Mouse (Mus musculus) cerebellum, postnatal 36 days (tissue): ENCODE measurements around the gene Vac14.
A peak's percentile ranks its signal among the peaks of the same experiment; 100 is the strongest.

Experiments used
- DNase-seq, 2 experiments: peaks; one replicate each; pipeline ENCODE4 v3.0.0; 2021 to 2022; ENCODE audit warnings: mixed read lengths in 2 of 2

Vac14 gene

DNA sequence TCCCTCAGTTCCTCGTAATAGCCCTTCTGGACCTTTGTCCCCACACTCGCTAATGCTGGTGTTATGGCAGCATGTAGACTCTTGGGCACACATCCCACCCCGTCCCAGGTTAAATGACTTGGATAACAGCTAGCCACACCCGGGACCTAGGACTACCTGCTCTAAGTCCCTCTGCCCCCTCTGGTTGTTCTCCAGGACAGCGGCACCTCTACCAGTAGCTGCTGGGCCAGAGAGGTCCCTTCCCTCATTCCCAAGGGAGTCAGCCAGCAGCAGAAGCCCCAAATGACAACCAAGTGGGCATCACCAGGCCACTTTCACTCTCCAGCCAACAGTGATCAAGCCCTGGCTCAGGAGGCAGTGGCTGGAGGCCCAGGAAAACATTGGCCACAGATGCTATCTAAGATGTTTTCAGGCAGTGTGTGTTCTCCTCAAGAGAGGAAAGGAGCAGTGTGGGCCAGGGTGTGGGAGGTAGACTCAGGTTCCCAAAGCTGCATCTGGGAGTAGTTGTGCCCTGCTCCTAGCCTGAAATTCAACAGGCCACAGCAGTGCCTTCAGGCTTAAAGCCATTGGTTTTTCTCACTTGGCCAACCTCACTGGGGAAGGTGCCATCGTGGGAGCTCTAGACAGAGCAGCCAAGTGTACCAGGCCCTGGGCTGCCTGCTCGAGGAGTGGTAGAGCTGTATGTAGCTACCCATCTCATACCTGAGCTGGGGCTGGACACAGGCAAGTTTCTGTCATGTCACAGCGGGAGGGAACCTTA, 100.0 kb downstream of the Vac14 start:
- DNase-seq = no peak

DNA sequence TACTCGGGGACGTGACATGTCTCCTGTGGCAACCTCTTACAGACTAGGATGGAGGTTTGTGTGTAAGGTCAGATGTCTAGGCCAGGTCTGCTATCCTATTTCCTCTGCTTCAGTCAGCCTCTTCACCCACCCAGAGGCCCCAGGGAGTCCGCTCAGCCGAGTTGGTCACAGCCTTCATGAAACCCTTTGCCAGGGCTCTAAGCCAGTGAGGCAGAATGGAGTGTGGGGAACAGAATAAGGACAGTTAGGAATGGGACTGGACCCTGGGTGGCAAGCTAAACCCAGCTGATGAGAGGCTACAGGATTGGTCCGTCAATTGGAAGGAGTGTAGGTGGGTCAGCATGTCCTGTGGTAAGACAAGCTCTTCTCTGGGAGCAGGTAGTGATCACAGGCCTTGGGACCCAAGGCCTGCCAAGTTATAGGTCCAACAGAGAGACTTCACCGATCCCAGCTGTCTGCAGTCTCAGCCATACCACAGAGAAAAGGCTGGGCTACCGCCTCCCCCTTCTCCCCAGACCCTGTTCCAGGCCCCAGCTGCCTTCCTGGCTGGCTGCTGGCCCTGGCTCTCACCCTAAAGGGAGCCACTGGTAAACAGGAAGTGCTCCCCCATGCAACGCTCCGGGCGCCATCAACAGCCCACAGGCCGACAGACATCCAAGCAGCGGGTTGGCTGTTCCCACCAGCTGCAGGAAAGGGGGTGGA, 100.7 kb downstream of the Vac14 start:
- DNase-seq = no peak

DNA sequence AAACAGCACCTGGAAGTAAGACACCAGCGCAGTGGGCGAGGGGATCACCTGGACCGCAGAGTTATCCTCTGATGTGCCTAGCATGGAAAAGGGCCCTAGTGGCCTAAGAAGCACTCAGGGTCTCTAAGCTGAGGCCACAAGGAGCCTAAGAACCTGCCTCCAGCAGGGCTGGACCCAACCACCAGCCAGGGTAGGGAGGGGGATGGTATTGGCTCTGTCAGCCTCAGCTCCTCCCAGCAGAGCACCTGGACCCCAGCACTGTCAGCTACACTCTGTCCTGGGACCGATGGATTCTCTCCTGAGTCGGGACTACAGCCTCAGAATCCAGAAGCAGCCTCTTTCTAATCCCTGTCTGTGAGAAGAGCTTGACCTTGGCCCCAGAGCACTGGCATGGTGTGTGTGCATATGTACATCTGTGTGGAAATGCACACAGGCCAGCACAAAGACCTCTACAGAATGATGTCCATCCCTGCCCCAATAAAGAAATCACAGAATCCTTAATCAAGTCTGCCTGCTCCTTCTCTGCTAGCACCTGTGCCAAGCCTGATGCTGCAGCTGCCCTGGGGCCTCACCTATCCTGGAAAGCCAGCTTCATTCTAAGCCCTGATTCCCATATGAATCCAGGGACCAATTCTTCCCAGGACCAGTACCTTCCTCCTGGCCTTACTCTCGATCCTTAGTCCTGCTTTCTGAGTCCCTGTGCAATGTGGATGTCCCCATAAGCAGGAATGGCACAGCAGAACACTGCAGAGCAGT, 101.7 kb downstream of the Vac14 start:
- DNase-seq = no peak

DNA sequence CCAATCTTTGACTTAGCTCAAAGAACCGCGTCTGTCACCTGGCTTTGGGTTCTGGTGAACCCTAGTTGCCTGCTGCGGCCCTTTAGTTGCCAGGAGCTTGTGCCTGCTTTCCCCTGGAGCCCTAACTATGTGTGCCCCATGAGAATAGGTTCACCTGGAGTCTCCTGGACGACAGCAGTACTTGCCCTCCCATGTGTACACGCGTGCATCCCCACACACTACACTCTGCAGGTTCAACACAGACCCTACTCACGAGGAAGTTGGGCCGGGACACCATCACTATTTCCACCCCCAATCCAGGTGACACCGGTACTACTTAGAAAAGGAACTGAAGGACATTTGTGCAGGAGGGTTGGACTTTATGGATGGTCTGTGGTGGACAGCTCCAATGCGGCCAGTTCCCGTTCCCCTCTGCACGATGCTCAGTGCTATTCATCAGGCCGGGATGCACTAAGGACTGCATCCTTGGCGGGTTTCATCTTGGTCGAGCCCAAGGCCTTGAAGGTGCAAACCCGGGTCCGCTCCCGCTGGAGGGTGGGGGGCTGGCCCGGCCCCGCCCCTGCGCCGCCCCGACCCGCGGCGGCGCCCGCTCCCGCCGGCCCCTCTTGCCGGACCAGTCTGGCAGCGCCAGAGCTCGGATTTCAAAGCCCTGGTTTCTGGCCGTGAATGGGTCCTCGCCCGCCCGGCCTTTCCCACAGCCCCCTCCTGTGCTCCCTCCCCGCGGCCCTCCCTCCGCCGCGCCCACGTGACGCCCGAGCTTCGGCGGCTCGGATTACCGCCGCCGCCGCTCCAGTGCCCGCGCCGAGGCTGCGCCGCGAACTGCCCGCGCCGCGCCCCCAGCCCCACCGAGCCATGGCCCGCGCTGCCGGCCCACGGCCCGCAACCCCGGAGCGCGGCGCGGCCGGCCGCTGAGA, 102.6 kb downstream of the Vac14 start, which contains the start of gene Mtss1l:
TSS of gene Mtss1l (plus strand) at position 792 of the 914 bp plus-strand sequence.
- peak; percentile 80 to 85 for DNase-seq

DNA sequence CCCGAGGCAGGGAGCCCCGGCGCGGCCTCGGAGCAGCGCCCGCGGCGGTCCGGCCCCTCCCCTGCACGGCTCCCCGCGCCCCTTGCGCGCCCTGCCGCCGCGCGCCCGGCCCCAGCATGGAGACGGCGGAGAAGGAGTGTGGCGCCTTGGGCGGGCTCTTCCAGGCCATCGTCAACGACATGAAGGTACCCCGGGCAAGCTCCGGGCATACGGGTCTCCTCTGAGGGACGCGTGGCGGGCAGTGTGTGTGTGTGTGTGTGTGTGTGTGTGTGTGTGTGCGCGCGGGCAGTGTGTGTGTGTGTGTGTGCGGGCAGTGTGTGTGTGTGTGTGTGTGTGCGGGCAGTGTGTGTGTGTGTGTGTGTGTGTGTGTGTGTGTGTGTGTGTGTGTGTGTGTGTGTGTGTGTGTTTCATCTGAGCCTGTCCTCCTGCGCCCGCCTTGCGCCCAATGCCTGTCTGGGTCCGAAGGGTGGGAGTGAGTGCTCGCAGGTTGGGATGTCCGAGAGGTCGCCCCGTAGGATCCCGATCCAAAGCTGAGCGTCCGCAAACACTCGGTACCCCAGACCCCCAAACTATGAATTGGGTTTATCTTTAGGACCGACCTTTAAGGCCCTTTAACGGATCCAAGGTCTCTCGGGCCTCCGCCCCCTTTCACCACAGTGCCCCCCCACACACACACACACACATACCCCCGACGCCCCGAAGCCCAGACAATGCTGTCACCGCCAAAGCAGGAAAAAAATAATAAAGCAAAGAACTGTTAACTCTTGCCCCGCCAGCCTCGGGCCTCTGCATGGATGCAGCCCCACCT, 103.4 kb downstream of the Vac14 start:
- DNase-seq = peak; percentile 59 to 64

DNA sequence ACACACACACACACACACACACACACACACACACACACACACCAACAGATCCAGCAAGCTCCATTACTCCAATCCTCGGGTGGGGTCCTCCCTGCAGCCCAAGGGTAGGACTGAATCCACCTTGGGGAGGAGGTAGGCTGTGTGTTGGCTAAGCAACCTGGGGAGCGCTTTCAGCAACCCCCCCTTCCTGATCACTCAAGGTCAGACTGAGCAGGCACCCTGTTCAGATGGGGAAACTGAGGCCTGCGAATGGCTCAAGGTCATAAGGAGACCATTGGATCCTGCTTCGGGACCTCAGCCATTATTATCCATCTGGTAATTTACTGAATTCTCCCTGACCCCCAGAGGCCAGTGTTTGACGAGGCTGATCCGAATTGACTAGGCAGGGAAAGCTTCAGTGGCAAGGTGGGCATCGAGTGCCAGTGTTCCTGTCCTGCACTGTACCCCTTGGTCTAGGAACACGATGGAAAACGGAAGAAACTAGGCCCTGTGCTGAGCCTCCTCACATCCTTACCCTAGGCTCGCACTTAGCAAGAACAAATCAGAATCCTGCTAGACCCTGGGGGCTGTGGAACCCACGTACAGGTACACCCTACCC, 104.1 kb downstream of the Vac14 start:
- no peak for DNase-seq

DNA sequence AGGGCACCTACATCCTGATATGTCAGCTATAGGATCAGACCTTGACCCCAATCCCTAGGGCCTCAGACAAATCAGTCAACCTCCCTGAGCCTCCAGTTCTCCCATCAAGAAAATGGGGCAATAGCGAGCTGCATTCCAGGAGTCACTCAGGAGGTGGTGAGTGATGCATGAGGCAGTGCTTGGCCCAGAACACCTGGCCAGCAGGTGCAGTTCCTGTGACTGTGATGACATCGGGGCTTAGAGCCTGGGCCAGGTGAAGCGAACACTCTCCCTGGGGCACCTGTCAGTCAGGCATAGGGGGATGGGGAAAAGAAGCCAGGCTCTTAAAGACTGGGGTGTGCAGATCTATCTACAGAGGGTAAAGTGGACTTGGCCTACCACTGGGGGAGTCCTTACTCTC, 106.1 kb downstream of the Vac14 start:
- peak in 1 of 2 experiments; percentile 13 for DNase-seq

DNA sequence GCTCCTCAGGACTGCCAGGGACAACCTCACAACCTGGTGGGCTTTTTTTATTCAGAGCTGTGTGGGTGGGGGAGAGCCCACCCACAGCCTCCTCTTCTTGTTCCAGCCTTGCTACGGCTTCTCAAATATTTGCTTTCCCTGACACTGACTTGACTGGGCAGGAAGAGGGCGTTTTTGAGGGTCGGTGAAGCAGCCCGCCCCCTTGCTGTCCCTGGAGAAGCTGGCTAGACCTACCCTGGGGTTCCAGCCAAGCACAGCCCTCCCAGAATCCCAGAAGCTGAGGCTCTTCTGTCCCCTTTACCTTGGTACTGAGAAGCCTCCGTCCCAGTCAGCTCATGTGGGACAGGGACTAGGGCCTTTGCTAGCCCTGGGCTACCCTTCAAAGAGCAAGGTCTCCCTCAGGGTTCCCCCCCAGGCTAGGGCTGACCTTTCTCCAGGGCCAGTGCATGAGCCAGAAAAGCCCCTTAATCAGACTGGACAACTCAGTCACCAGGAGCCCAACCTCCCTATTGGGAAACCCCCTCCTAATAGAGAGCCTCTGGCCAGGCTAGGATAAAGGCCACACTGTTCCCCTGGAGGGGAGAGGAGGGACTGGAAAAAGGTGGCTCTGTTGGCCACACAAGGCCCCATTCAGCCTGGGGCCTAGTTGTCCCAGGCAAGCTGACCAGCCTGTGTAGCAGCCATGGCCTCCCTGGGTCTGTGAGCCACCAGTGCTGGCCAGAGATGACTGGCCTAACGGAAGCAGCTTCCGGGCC, 106.9 kb downstream of the Vac14 start:
- peak in 1 of 2 experiments; percentile 36 for DNase-seq

DNA sequence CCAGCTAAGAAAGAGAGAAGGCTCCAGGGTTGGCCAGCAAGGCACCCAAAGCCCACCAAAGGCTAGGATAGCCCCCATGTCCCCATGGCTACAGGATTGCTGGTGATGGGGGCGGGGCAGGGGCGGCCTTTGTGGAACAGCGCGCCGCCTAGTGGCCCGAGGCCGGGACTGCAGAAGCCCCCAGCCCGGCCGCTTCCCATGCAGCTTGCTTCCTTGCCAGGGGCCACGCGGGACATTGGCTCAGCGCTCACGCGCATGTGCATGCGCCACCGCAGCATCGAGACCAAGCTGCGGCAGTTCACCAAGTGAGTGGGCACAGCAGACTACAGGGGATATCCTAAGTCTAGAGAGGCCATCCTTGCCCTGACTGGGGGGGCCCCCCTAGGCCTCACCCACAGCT, 108.5 kb downstream of the Vac14 start:
- DNase-seq = peak; percentile 69 to 73

DNA sequence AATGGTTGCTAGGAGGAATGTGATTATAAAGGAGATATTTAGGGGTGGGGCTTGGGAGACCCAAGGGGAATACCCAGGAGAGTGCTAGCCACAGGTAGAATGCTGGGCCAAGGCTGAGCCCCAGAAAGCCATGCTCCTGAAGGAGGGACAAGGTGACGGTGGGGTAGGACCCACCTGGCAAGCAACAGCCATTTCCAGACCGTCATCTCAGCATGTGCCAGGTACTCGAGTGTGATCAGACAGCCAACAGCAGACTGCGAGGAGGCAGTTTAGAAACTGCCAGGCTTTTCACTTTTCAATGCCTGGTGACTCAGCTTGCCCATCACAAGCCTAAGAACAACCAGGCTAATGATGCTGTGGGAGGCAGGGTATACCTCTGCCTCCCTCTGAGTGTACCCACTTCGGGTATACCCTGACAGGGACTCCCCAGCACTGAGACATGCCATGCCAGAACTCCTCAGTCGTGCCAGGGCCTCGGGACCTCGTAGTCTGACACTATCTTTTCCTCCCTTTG, 113.0 kb downstream of the Vac14 start:
- DNase-seq = peak in 1 of 2 experiments; percentile 19

DNA sequence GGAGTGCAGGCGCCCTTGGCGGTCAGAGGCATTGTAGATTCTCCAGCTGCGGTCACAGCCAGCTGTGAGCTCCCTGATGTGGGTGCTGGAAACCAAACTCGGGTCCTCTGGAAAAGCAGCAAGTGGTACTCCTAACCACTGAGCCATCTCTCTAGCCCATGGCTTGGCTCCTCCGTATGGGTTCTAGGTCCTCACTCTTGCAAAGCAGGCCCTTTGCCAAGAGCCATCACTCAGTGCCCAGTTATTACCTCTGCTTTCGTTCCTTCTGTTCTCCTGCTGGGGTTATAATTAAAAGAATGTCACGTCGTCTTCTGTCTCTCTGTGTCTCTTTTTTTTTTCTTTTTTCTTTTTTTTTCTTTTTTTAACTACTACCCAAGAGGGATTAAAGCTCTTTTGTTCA, 114.7 kb downstream of the Vac14 start:
- peak; percentile 60 to 65 for DNase-seq

DNA sequence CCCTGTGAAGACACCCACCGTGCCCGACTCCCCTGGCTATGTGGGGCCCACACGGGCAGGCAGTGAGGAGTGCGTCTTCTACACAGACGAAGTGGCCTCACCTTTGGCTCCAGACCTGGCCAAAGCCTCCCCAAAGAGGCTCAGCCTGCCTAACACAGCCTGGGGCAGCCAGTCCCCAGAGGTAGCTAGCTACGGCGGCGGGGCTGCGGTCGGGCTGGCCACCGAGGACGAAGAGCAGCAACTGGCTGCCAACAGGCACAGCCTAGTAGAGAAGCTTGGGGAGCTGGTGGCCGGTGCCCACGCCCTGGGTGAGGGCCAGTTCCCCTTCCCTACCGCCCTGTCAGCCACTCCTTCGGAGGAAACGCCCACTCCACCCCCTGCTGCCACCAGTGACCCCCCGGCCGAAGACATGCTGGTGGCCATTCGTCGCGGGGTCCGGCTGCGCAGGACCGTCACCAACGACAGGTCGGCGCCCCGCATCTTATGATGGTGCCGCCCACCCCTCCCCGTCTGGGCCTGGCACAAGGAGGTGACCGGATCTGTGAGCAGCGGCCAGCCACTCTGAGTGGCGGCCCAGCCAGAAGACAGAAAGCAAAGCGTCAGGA, 120.3 kb downstream of the Vac14 start:
- peak in 1 of 2 experiments; percentile 24 for DNase-seq

DNA sequence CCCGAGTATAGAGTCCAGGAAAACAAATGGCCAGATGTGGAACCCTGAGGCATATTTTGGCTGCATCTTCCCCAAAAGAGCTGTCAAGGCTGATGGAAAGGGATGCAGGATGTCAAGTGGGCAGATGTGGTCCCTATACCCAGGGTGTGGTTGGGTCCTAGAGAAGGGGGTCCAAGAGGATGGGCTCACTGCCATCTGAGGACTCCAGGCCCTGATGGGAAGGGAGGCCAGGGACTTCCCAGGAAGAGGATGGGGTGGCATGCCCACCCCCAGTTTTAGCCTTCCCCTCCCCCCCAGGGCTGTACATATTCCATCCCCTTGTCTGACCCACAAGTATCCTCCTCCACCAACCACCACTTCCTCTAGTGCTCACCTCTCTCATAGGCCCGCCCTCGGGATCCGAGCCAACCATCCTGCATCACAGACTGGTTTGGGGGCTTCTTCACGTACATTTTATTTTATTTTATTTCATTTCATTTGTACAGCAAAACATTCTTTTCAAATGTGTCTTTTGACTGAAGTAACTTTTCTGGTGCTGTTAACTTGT, 122.3 kb downstream of the Vac14 start:
- no peak for DNase-seq

DNA sequence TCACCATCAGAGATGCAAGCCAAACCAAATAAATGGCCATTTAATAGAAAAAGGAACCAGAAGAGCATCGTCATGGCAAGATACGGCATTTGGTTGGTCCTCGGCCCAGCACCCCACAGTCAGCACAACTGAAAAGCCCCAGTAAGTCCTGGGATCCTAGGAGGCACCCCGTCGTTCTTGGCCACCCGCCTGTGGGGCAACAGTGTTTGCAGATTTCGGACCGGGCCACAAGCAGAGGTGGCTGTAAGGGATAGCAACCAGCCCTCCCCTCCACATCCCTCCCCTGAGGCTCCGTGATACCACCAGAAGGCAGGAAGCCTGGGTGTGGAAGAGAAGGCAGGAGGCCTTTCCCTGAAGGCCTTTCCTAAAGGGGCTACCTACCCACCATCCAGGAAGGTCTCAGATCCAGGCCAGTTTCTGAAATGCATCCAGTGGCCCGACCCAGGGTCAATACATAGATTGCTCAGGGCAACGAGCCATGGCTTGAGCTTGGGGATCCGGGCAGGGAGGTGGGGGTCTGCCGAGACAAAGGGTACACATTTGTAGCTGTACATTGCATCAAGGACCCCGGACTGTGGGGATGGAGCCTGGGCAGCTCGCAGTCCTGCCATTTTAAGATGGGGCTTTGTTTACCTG, 123.5 kb downstream of the Vac14 start:
- peak; percentile 12 to 43 for DNase-seq

DNA sequence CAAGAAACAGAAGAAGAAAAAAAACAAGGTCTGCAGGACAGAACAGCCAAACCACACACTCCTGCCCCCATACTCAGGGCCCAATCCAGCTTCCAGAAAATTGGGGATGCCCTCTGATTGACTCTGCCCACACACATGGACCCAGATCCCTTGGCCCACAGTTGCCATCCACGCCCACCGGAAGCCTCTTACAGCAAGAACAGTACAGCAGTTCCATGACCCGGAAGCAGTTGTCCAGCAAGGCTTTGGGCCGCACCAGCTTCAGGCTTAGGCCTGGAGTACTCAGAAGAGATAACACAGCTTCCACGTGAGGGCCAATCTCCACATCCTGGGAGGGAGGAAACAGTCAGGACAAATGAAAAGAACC, 124.0 kb downstream of the Vac14 start:
- no peak for DNase-seq

DNA sequence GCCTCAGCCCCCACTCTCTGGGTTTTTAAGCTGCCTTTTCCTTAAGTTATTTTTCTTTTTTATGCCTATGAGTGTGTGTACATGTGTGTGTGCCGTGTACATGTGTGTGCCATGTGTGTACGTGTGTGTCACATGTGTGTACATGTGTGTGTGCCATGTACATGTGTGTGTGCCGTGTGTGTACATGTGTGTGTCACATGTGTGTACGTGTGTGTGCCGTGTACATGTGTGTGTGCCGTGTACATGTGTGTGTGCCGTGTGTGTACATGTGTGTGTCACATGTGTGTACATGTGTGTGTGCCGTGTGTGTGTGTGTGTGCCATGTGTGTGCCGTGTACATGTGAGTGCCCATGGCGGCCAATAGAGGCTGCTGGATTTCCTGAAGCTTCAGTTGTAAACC, 126.8 kb downstream of the Vac14 start:
- DNase-seq = no peak

DNA sequence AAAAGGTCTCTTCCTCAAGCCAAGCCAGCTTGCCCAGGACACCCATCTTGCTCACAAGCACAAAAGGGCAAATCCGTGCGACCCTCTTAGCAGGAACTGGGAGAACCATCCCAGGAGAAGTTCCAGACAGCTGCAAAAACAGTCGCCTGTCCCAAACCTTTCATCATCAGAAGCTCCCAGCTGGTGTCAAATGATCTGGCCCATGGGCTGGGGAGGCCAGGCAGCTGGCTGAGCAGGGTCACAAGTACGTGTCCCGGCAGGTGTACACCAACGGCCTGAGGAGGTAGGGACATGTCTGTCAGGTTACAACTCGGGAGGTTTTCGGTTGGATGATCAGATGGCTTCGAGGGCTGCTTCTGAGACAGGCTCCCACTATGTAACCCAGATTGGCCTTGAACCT, 128.3 kb downstream of the Vac14 start:
- no peak for DNase-seq

DNA sequence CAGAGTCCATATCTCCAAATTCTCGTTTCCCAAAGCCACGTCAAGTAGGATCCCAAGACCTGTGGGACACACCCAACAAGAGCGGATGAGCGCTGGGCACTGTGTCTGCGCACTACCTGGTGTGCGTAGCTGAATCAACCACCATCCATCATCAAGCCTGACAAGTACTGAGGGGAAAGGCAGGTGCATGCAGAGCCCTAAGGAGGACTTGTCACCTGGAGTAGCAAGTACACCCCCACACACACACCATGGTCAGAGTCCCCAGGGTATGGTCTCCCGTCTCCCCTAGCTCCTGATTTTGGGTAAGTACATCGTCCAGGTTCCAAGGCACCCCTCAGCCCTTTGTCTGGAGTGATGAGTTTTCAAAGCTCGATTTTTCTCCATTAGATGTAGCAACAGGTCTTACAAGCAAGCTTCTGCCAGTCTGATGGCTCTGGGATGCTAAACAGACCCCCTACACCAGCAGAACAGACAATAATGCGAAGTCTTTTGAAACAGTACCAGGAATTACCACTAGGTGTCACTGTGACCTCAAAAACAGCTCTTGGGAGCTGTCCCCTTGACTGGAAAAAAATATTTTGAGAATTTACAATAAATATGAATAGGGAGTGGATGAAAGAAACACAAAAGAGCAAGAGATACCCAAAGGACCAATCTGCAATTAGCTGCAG, 131.2 kb downstream of the Vac14 start:
- DNase-seq = no peak
